Mouse (Mus musculus) adrenal gland, adult 8-10 months (tissue): ENCODE measurements at regions not wholly inside any gene's neighbourhood (a gene's known extent, or its start where the extent isn't known, plus 50 kb on each side); places are given as distances from the start of the nearest gene placed in this dataset.

Source experiments
- DNase-seq: peaks from one replicate; pipeline ENCODE4 v3.0.0; 2022

- no peak for DNase-seq
Observed at GRCm38 (mm10) chr15:37166744-37167143, 159.2 kb upstream of the Zfp706 start.

- DNase-seq = no peak
Observed at GRCm38 (mm10) chr15:37165887-37166507, 158.4 kb upstream of the Zfp706 start.

- DNase-seq = no peak
Observed at GRCm38 (mm10) chr15:37165216-37165615, 157.6 kb upstream of the Zfp706 start.

- no peak for DNase-seq
Observed at GRCm38 (mm10) chr15:37164191-37165135, 156.9 kb upstream of the Zfp706 start.

- no peak for DNase-seq
Observed at GRCm38 (mm10) chr15:37159956-37160355, 152.4 kb upstream of the Zfp706 start.

- no peak for DNase-seq
Observed at GRCm38 (mm10) chr15:37159349-37159748, 151.8 kb upstream of the Zfp706 start.

GRCm38 (mm10) chr15:37157386-37157785, 149.8 kb upstream of the Zfp706 start:
- no peak for DNase-seq

- DNase-seq = no peak
Observed at GRCm38 (mm10) chr15:37154934-37155333, 147.4 kb upstream of the Zfp706 start.

GRCm38 (mm10) chr15:37153177-37153576, 145.6 kb upstream of the Zfp706 start:
- DNase-seq = no peak

- DNase-seq = peak; percentile 50
Observed at GRCm38 (mm10) chr15:37135590-37136164, 128.1 kb upstream of the Zfp706 start.

- peak; percentile 59 for DNase-seq
Observed at GRCm38 (mm10) chr15:37134913-37135589, 127.5 kb upstream of the Zfp706 start.

- no peak for DNase-seq
Observed at GRCm38 (mm10) chr15:37134386-37134785, 126.8 kb upstream of the Zfp706 start.

GRCm38 (mm10) chr15:37133916-37134315, 126.3 kb upstream of the Zfp706 start:
- DNase-seq = no peak

GRCm38 (mm10) chr15:37127681-37128080, 120.1 kb upstream of the Zfp706 start:
- no peak for DNase-seq

- no peak for DNase-seq
Observed at GRCm38 (mm10) chr15:37127170-37127569, 119.6 kb upstream of the Zfp706 start.

- DNase-seq = no peak
Observed at GRCm38 (mm10) chr15:37125823-37126222, 118.2 kb upstream of the Zfp706 start.

- DNase-seq = no peak
Observed at GRCm38 (mm10) chr15:37124951-37125350, 117.4 kb upstream of the Zfp706 start.

GRCm38 (mm10) chr15:37124299-37124698, 116.7 kb upstream of the Zfp706 start:
- no peak for DNase-seq

- peak; percentile 82 for DNase-seq
Observed at GRCm38 (mm10) chr15:37120381-37120780, 112.8 kb upstream of the Zfp706 start.

- peak; percentile 19 for DNase-seq
Observed at GRCm38 (mm10) chr15:37114119-37114518, 106.5 kb upstream of the Zfp706 start.

GRCm38 (mm10) chr15:37110462-37110861, 102.9 kb upstream of the Zfp706 start:
- DNase-seq = no peak

- no peak for DNase-seq
Observed at GRCm38 (mm10) chr15:37102035-37102555, 94.5 kb upstream of the Zfp706 start.

- DNase-seq = no peak
Observed at GRCm38 (mm10) chr15:37101419-37101818, 93.8 kb upstream of the Zfp706 start.
